Mouse (Mus musculus) cerebellum, adult 11-12 months (tissue): ENCODE results near the gene Auts2.

Source experiments
- DNase-seq: peaks from one replicate; pipeline ENCODE4 v3.0.0; 2022

Gene Auts2

GRCm38 (mm10) chr5:131491843-131492242 is 1051.3 kb downstream of the Auts2 start:
- DNase-seq, result no peak

- no peak for DNase-seq
Observed at GRCm38 (mm10) chr5:131490811-131491210, 1052.3 kb downstream of the Auts2 start.

- no peak for DNase-seq
Observed at GRCm38 (mm10) chr5:131489846-131490245, 1053.3 kb downstream of the Auts2 start.

- DNase-seq, result no peak
Observed at GRCm38 (mm10) chr5:131486527-131486926, 1056.6 kb downstream of the Auts2 start.

DNA sequence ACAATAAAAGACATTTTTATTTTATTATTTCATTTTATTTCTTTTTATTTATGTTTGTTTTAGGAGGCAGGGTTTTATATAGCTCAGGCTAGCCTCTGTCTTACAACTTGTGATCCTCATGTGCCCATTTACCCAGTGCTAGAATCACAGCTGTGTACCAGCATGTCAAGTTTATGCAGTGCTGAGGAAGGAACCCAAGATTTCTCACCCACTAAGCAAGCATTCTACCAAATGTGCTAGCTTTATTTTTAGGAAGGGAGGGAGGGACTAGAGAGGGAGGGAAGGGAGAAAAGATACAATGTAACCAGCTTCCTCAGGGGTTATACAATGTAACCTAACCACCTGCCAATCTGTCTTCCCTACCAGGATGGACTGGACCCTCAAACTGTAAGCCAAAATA is 1067.9 kb downstream of the Auts2 start:
- no peak for DNase-seq

GRCm38 (mm10) chr5:131468609-131469008 is 1074.5 kb downstream of the Auts2 start:
- no peak for DNase-seq

GRCm38 (mm10) chr5:131466131-131466530 is 1077.0 kb downstream of the Auts2 start:
- no peak for DNase-seq

GRCm38 (mm10) chr5:131463402-131463801 is 1079.7 kb downstream of the Auts2 start:
- no peak for DNase-seq

DNA sequence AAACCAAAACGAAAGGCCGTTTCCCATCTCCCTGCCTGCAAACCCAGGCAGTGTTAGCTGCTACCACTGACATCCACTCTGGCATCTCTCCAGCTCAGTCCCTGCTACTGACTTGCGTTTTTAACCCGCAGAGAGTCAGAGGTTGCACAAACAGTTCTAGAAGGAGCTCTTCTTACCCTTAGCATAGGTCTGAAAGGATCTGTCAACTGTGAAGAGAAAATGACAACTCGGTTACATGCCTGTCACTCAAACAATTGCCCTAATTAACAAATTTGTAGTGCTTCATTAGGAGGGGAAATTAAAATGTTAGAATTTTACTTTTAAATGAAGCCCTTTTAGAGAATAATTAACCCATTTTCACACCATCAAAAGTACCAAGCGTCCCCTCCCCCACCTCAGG is 1083.2 kb downstream of the Auts2 start:
- no peak for DNase-seq

- no peak for DNase-seq
Observed at GRCm38 (mm10) chr5:131459549-131459948, 1083.6 kb downstream of the Auts2 start.

GRCm38 (mm10) chr5:131458700-131459099 is 1084.4 kb downstream of the Auts2 start:
- DNase-seq, result no peak

GRCm38 (mm10) chr5:131457999-131458398 is 1085.1 kb downstream of the Auts2 start:
- DNase-seq, result no peak

GRCm38 (mm10) chr5:131449181-131449868 is 1093.8 kb downstream of the Auts2 start:
- DNase-seq, result no peak

- no peak for DNase-seq
Observed at GRCm38 (mm10) chr5:131435239-131435876, 1107.8 kb downstream of the Auts2 start.

DNA sequence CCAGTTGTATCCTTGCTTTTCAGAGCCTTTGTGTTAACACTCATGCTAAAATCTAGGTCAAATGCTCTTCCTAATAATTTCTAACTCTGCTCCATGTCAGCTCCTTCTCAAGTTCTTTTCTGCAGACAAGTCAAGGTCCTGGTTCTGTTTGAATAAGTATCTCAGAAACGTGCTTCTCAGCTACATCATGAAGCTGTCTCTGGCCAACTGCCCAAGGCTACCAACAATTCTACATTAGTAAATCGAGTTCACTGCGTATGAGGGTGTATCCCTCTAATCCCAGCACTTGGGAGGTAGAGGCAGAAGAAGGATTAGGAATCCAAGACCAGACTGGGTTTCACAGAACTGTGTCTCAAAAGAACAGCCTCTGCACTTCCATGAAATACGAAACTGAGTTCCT is 1109.9 kb downstream of the Auts2 start:
- no peak for DNase-seq

DNA sequence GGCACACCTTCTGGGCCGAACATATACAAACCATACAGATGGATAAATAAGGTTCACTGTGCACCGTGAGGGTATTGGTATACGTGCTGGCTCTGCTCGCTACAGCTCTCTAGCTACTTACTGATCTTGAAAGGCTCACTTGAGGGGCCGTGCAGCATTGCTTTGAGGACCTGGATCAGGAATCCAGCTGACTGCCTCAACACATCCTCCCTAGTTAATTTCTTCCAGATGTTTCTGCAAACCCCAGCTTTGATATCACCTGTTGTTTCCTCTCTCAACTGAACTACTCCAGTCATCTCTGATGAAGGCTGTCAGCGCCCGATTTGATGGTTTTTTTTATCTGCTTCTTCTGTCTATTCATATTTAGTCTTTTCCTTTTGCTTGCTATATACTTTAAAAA is 1111.2 kb downstream of the Auts2 start:
- DNase-seq, result no peak

DNA sequence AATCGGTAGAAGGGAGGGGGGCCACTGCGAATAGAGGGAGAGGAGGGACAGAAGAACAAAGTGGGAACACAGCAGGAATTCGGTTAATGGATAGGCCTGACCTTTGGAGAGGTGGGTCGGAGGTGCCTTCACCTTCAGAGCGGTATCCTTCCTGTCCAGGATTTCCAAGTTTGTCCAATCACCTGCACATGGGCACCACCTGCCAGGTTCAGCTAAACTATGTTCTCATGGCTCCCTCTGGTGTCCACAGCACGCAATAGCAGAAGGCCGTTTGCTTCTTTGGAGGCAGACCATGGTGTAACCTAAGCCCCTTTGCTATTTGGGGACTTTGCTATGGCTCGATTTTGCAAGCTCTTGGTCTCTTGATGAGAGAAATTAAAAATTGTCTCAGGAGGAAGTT is 1113.0 kb downstream of the Auts2 start:
- peak; percentile 70 for DNase-seq

DNA sequence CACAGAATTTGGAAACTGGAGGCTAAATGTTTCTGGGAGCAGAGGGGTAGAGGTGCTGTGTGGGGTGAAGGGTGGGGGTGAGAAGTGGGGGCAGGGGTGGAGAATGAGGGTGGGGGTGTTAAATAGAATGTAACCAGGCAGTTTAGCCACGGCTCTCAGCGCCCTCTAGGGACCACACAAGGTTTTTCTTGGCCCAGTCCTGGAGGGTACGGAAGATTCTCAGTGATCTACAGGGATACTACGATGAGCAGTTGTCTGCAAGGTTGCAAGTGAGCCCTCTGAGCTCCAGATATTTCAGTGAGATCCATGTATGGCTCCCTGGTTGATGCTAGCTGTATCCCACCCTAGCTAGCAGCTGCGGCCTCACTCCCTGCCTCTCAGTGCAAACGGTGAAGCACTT is 1113.6 kb downstream of the Auts2 start:
- no peak for DNase-seq

DNA sequence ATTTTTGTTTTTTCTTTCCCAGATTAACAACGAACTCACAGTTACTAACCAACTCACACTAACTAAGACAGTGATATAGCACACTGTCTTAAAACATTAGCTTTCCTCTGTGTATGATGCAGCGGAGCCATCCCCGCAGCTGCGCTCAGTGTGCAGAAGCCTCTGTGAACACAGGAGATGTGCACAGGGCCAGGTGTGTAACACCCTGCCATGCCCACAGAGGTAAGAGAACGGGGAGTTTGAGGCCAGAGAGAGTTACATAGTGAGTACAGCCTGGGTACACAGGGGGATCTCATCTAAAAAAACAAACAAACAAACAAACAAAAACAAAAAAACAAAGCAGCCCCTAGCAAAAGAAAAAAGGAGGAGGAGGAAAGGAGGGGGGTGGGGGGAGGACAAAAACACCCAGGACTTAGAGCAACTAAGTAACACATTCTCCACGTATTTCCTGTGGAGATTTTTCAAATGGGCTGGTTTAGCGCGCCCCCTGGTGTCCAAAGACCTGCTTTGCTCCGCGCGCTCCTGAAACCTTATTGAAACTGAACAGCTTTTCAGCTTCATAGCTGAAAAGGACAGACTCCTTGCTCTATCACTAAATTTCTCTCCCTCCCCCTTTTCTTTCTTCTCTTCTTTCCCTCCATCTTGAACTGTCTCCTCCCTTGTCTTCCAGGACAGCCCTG is 1115.3 kb downstream of the Auts2 start:
- DNase-seq, result peak; percentile 68

GRCm38 (mm10) chr5:131422737-131423136 is 1120.4 kb downstream of the Auts2 start:
- DNase-seq, result no peak

- DNase-seq, result no peak
Observed at GRCm38 (mm10) chr5:131420406-131420805, 1122.7 kb downstream of the Auts2 start.

- DNase-seq, result no peak
Observed at GRCm38 (mm10) chr5:131415902-131416545, 1127.1 kb downstream of the Auts2 start.

- DNase-seq, result no peak
Observed at GRCm38 (mm10) chr5:131398250-131398649, 1144.9 kb downstream of the Auts2 start.

- peak; percentile 54 for DNase-seq
Observed at GRCm38 (mm10) chr5:131395756-131396155, 1147.4 kb downstream of the Auts2 start.
